Mouse (Mus musculus): ENCODE results near the gene Pcsk1n. TPM values are rescaled to one million over a fixed set of nuclear protein-coding genes. Genes with fewer than 3 reads are reported as not detected.
"Not testable (repeated sequence)": the region's sequence is repeated elsewhere in the genome, so short reads cannot be mapped to it uniquely, and the experiment has no call there.

Gene Pcsk1n
- polyA plus RNA-seq, 1 experiment from 2014 or later = 141 TPM

DNA sequence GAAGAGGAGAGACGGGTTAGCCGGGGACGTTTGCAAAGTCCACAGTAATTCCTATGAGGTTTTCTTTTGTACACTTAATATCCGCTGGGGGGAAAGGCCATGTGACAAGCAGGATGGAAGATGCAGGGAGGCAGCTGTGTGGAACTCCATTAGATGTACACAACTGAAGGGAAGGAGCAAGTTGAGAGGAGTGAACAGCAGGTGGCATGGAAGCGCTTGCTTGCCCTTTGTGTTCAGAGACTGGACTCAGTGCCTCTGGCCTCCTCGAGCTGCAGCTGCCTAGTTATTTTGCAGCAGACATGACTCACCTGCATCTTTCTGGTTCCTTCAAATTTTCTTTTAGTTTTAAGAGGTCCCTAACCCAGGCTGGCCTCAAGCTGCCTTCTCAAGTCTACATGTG lies 9.1 kb upstream of the Pcsk1n start:
- no peaks in the 10 kb centered on the region for H3K27me3 ChIP-seq
- no peak overlapping the region for H3K4me3 ChIP-seq
- no peak overlapping the region for H3K9ac ChIP-seq (replicated peaks)
- H3K27ac ChIP-seq (replicated peaks) = no peak overlapping the region
- no peaks in the 10 kb centered on the region for H3K4me1 ChIP-seq
- no peak for ATAC-seq (replicated peaks)
- whole genome bisulfite sequencing = 42% methylated on average over 6 of the region's 6 CpGs
- H3K4me2 ChIP-seq (replicated peaks) = no peak overlapping the region
- H3K9me3 ChIP-seq = no peaks in the 10 kb centered on the region
- H3K36me3 ChIP-seq = peaks cover 7% of the 10 kb centered on the region; the same call in 1 of the 2 replicates

DNA sequence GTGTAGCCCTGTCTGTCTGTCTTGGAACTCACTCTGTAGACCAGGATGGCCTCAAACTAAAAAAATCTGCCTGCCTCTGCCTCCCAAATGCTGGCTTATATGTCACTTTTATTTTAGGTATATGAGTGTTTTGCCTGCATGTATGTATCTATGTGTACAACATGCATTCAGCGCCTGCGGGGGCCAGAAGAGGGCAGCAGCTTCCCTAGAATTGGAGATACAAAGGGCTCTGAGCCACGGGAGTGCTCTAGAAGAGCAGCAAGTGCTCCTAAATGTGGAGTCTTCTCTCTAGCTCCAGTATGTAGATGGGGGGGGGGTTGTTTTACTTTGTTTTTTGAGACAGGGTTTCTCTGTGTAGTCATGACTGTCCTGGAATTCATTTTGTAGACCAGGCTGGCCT lies 4.0 kb upstream of the Pcsk1n start:
- not testable (repeated sequence) for H3K36me3 ChIP-seq; H3K9me3 ChIP-seq; H3K27ac ChIP-seq (replicated peaks); H3K27me3 ChIP-seq; H3K4me3 ChIP-seq; H3K9ac ChIP-seq (replicated peaks); ATAC-seq (replicated peaks); H3K4me1 ChIP-seq; H3K4me2 ChIP-seq (replicated peaks)
- WGBS = 14% methylated on average over 3 of the region's 3 CpGs

DNA sequence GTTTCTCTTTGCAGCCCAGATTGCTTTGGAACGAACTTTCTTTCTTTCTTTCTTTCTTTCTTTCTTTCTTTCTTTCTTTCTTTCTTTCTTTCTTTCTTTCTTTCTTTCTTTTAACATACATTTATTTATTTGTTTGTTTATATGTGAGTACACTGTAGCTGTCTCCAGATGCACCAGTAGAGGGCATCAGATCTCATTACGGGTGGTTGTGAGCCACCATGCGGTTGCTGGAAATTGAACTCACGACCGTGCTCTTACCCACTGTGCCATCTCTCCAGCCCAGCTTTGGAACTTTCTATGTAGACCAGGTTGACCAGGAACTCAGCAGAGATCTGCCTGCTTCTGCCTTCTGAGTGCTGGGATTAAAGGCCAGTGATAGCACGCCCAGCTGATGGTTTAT lies 1.7 kb upstream of the Pcsk1n start:
- H3K4me1 ChIP-seq = peaks cover 14% of the 10 kb centered on the region; the same call in 1 of the 2 replicates
- H3K4me3 ChIP-seq; H3K4me2 ChIP-seq (replicated peaks); H3K9me3 ChIP-seq; H3K9ac ChIP-seq (replicated peaks); H3K27me3 ChIP-seq; H3K36me3 ChIP-seq; H3K27ac ChIP-seq (replicated peaks); ATAC-seq (replicated peaks): not testable (repeated sequence)
- 75% methylated on average over 6 of the region's 6 CpGs for WGBS

- 17% methylated on average over 47 of the region's 48 CpGs for WGBS
- peak overlapping the region; percentile 44 for H3K9ac ChIP-seq (replicated peaks)
- ATAC-seq (replicated peaks) = no peak
- H3K4me3 ChIP-seq = peak overlapping the region; percentile 50
- no peaks in the 10 kb centered on the region for H3K27me3 ChIP-seq
- no peak overlapping the region for H3K27ac ChIP-seq (replicated peaks)
- H3K9me3 ChIP-seq = no peaks in the 10 kb centered on the region
- peak overlapping the region; percentile 53 for H3K4me2 ChIP-seq (replicated peaks)
- H3K4me1 ChIP-seq = peaks cover 16% of the 10 kb centered on the region; the same call in 1 of the 2 replicates
- no peaks in the 10 kb centered on the region for H3K36me3 ChIP-seq
Measured at GRCm38 (mm10) chrX:7922032-7922431, 2.4 kb downstream of the Pcsk1n start.

GRCm38 (mm10) chrX:7926266-7926665 lies 6.6 kb downstream of the Pcsk1n start:
- no peak overlapping the region for H3K4me2 ChIP-seq (replicated peaks)
- no peak overlapping the region for H3K4me3 ChIP-seq
- no peak overlapping the region for H3K9ac ChIP-seq (replicated peaks)
- H3K4me1 ChIP-seq = peaks cover 13% of the 10 kb centered on the region; the same call in 1 of the 2 replicates
- no peaks in the 10 kb centered on the region for H3K27me3 ChIP-seq
- no peak overlapping the region for H3K27ac ChIP-seq (replicated peaks)
- 78% methylated on average over 6 of the region's 6 CpGs for WGBS
- H3K36me3 ChIP-seq = peaks cover 6% of the 10 kb centered on the region; the same call in 1 of the 2 replicates
- no peaks in the 10 kb centered on the region for H3K9me3 ChIP-seq
- ATAC-seq (replicated peaks) = no peak

- no peaks in the 10 kb centered on the region for H3K9me3 ChIP-seq
- peaks cover 10% of the 10 kb centered on the region; the same call in 1 of the 2 replicates for H3K4me1 ChIP-seq
- ATAC-seq (replicated peaks) = no peak
- no peak overlapping the region for H3K4me3 ChIP-seq
- H3K9ac ChIP-seq (replicated peaks) = no peak overlapping the region
- 24% methylated on average over 10 of the region's 10 CpGs for WGBS
- H3K27me3 ChIP-seq = no peaks in the 10 kb centered on the region
- H3K27ac ChIP-seq (replicated peaks) = no peak overlapping the region
- H3K36me3 ChIP-seq = peaks cover 8% of the 10 kb centered on the region; the same call in 1 of the 2 replicates
- no peak overlapping the region for H3K4me2 ChIP-seq (replicated peaks)
Measured at GRCm38 (mm10) chrX:7927116-7927515, 7.5 kb downstream of the Pcsk1n start.

DNA sequence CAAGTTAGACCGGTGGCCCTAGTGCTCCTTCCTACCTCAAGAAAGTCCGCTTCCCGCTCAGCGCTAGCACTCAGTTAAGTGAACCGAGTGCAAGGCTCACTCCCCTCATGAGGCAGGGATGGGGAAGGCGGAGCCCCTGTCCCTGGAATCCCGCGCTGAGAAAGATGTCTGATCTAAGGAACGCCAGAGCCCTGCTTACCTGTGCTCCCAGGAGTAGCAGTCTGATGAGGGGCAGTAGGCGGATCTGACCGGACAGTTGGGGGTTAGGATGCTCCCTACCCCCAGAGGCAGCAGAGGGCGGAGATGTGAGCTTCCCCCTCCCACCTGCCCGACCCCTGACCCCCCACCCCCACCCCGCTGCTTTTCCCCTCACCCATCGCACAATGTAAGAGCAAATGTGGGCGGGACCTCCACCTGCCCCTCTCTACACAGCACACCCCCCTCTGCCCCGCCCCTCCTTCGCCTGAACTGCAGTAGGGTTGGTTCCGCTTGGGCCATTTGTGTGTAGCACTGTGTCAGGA lies 8.7 kb downstream of the Pcsk1n start, which contains the start of gene Eras:
Eras (minus strand) TSS at position 338 of the 521 bp plus-strand sequence.
- Histone ChIP-seq H3K4me2 (replicated peaks) (no peak within 1 kb of the TSS), H3K4me1 (no peaks in the 10 kb centered on the region), H3K9me3 (no peaks in the 10 kb centered on the region), H3K9ac (replicated peaks) (no peak within 1 kb of the TSS), H3K27me3 (no peaks in the 10 kb centered on the region), H3K4me3 (no peak within 1 kb of the TSS), H3K27ac (replicated peaks) (no peak within 1 kb of the TSS), H3K36me3 (peaks cover 8% of the 10 kb centered on the region; the same call in 1 of the 2 replicates)
- ATAC-seq (replicated peaks) = no peak
- 25% methylated on average over 19 of the region's 19 CpGs for WGBS

DNA sequence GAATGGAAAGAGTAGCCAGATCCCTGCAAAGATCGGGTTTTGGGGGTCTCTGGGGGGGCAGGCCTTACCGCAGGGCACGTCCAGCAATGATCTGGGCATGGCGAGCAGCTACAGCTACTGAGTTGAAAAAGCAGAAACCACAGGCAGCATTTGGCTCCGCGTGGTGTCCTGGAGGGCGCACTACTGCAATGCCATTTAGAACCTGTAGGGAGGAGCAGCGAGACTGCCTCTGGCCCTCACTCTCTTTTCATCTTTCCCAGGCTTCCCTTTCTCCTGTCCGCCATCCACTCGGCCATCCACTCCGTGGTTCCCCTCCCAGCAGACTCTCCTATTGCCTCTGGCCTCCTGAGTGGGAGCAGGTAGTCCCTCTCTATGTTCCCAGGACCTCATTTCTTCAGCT lies 17.3 kb downstream of the Pcsk1n start:
- Histone ChIP-seq H3K9me3 (no peaks in the 10 kb centered on the region), H3K4me2 (replicated peaks) (no peak overlapping the region), H3K27me3 (no peaks in the 10 kb centered on the region), H3K9ac (replicated peaks) (no peak overlapping the region), H3K36me3 (0 out of 2 replicates have a peak, but pooled peaks cover 9% of the 10 kb centered on the region), H3K4me3 (no peak overlapping the region), H3K27ac (replicated peaks) (no peak overlapping the region), H3K4me1 (no peaks in the 10 kb centered on the region)
- 62% methylated on average over 11 of the region's 11 CpGs for WGBS
- no peak for ATAC-seq (replicated peaks)

GRCm38 (mm10) chrX:7937667-7938066 lies 18.0 kb downstream of the Pcsk1n start:
- no peaks in the 10 kb centered on the region for H3K27me3 ChIP-seq
- H3K9ac ChIP-seq (replicated peaks) = no peak overlapping the region
- no peaks in the 10 kb centered on the region for H3K9me3 ChIP-seq
- ATAC-seq (replicated peaks) = no peak
- H3K27ac ChIP-seq (replicated peaks) = no peak overlapping the region
- H3K4me2 ChIP-seq (replicated peaks) = no peak overlapping the region
- H3K36me3 ChIP-seq = 0 out of 2 replicates have a peak, but pooled peaks cover 9% of the 10 kb centered on the region
- no peak overlapping the region for H3K4me3 ChIP-seq
- 87% methylated on average over 6 of the region's 6 CpGs for WGBS
- no peaks in the 10 kb centered on the region for H3K4me1 ChIP-seq

- 71% methylated on average over 8 of the region's 8 CpGs for WGBS
- Histone ChIP-seq H3K27me3 (no peaks in the 10 kb centered on the region), H3K4me3 (no peak overlapping the region), H3K4me2 (replicated peaks) (no peak overlapping the region), H3K9ac (replicated peaks) (no peak overlapping the region), H3K27ac (replicated peaks) (no peak overlapping the region), H3K9me3 (no peaks in the 10 kb centered on the region), H3K36me3 (no peaks in the 10 kb centered on the region), H3K4me1 (0 out of 2 replicates have a peak, but pooled peaks cover 4% of the 10 kb centered on the region)
- no peak for ATAC-seq (replicated peaks)
Measured at GRCm38 (mm10) chrX:7945618-7946017, 26.0 kb downstream of the Pcsk1n start.

GRCm38 (mm10) chrX:7947108-7947899 lies 27.7 kb downstream of the Pcsk1n start, which contains the start of gene Hdac6:
Gene Hdac6 (minus strand): TSS chrX:7947889.
- Histone ChIP-seq H3K9ac (replicated peaks) (peak within 1 kb of the TSS; percentile 58), H3K4me2 (replicated peaks) (peak within 1 kb of the TSS; percentile 50), H3K27ac (replicated peaks) (peak within 1 kb of the TSS; percentile 63), H3K36me3 (no peaks in the 10 kb centered on the region), H3K4me3 (peak within 1 kb of the TSS; percentile 53), H3K4me1 (0 out of 2 replicates have a peak, but pooled peaks cover 4% of the 10 kb centered on the region), H3K27me3 (no peaks in the 10 kb centered on the region), H3K9me3 (no peaks in the 10 kb centered on the region)
- ATAC-seq (replicated peaks) = peak; percentile 60
- WGBS = 23% methylated on average over 35 of the region's 37 CpGs

GRCm38 (mm10) chrX:7947900-7948492 lies 28.4 kb downstream of the Pcsk1n start:
- Histone ChIP-seq H3K9me3 (no peaks in the 10 kb centered on the region), H3K9ac (replicated peaks) (peak overlapping the region; percentile 53), H3K4me3 (peak overlapping the region; percentile 53), H3K27me3 (no peaks in the 10 kb centered on the region), H3K4me1 (0 out of 2 replicates have a peak, but pooled peaks cover 4% of the 10 kb centered on the region), H3K27ac (replicated peaks) (peak overlapping the region; percentile 46), H3K4me2 (replicated peaks) (peak overlapping the region; percentile 40), H3K36me3 (no peaks in the 10 kb centered on the region)
- 18% methylated on average over 38 of the region's 38 CpGs for WGBS
- peak; percentile 99 for ATAC-seq (replicated peaks)

All from forebrain, embryonic 15.5 days (tissue).